Comparison of ENCODE assay signal across 8 mouse cellular contexts in genomic region chr16:93938400-93938846, GRCm38 (mm10). TPM values are rescaled to one million over a fixed set of nuclear protein-coding genes. Genes with fewer than 3 reads are reported as not detected.
DNase-seq lines count a peak whose midpoint lies in the region; ATAC-seq and TF ChIP-seq lines count a peak whose summit lies in the region.

No protein-coding gene starts in this region.

- no peaks in the 10 kb centered on the region for H3K36me3 ChIP-seq in CH12.LX (replicated peaks in 1 of 2; ENCODE audit: control insufficient read depth in 1 of 2, insufficient read depth in 1 of 2, low read length in 1 of 2)
- H3K36me3 ChIP-seq in heart, embryonic 14.5 days (ENCODE audit: control insufficient read depth, insufficient read depth, low read length), result no peaks in the 10 kb centered on the region
- H3K36me3 ChIP-seq in lung, embryonic 15.5 days, result no peaks in the 10 kb centered on the region

- peak; percentile 91 for DNase-seq in CH12.LX (ENCODE audit: extremely low read depth)
- DNase-seq in adrenal gland, postnatal 10 days, result peak; percentile 84
- peak; percentile 77 for DNase-seq in embryo, embryonic 9.5 days (ENCODE audit: extremely low spot score)
- DNase-seq in kidney, postnatal 4 days, result peak; percentile 91 to 92
- DNase-seq in ovary, postnatal 36 days (ENCODE audit: low spot score), result peak; percentile 74
- peak; percentile 39 for DNase-seq in urinary bladder, adult 2 months (ENCODE audit: low spot score)

- dilution Hi-C loops in CH12.LX (cut with MboI; ENCODE audit: extremely low pct_ligation_motif_present, extremely low pct_unique_long_range_greater_than_20kb, low sequenced_read_pairs), result no loop called here

- H3K79me2 ChIP-seq in CH12.LX (replicated peaks; ENCODE audit: control insufficient read depth, extremely low read depth, insufficient read depth, poor library complexity, severe bottlenecking), result no peaks in the 10 kb centered on the region

- TF ChIP-seq CTCF in CH12.LX (conservative IDR thresholded peaks at IDR 0.05 in 1 of 2, IDR thresholded peaks at IDR 0.05 in 1 of 2; ENCODE audit: low read depth in 2 of 2, low read length in 2 of 2), result peak; percentile 95 to 99

- peak overlapping the region; percentile 83 for H3K4me2 ChIP-seq in CH12.LX (ENCODE audit: insufficient read depth, low read depth, poor library complexity, severe bottlenecking)
- peak overlapping the region; percentile 66 for H3K4me2 ChIP-seq in heart, embryonic 14.5 days (ENCODE audit: low read length)
- peak overlapping the region; percentile 56 for H3K4me2 ChIP-seq in lung, embryonic 15.5 days

- H3K9ac ChIP-seq in CH12.LX (ENCODE audit: insufficient read depth, low read depth), result peak overlapping the region; percentile 36; the same call in 1 of the 2 replicates
- H3K9ac ChIP-seq in heart, embryonic 14.5 days (ENCODE audit: low read length), result peak overlapping the region; percentile 35
- H3K9ac ChIP-seq in lung, embryonic 15.5 days, result 0 out of 2 replicates have a peak overlapping the region, but pooled peaks have one; percentile 11

- 0 out of 2 replicates have a peak overlapping the region, but pooled peaks have one; percentile 7 for H3K27ac ChIP-seq in CH12.LX (ENCODE audit: insufficient read depth, low read depth)
- H3K27ac ChIP-seq in heart, embryonic 14.5 days (replicated peaks in 1 of 2; ENCODE audit: control insufficient read depth in 1 of 2, insufficient read depth in 1 of 2, low read depth in 2 of 2, low read length in 2 of 2), result no peak overlapping the region
- H3K27ac ChIP-seq in lung, embryonic 15.5 days, result no peak overlapping the region

- in situ Hi-C loops in CH12.LX (cut with MboI; ENCODE audit: low pct_ligation_motif_present, low pct_unique_long_range_greater_than_20kb, low sequenced_read_pairs), result no loop called here

- WGBS in heart, embryonic 14.5 days, result 4% methylated on average over 16 of the region's 16 CpGs
- WGBS in lung, embryonic 15.5 days, result 7% methylated on average over 16 of the region's 16 CpGs

- peaks cover 30 to 86% of the 10 kb centered on the region in 2 experiments for H3K4me1 ChIP-seq in CH12.LX (ENCODE audit: control insufficient read depth in 1 of 2, insufficient read depth in 2 of 2)
- 0 out of 4 replicates have a peak, but pooled peaks cover 0 to 3% of the 10 kb centered on the region in 2 experiments for H3K4me1 ChIP-seq in heart, embryonic 14.5 days (ENCODE audit: control insufficient read depth in 2 of 2, insufficient read depth in 2 of 2, low read length in 2 of 2)
- peaks cover 14% of the 10 kb centered on the region; the same call in 1 of the 2 replicates for H3K4me1 ChIP-seq in lung, embryonic 15.5 days

- H3K4me3 ChIP-seq in CH12.LX (replicated peaks in 1 of 3; ENCODE audit: low read depth in 2 of 3, low read length in 2 of 3, poor library complexity in 1 of 3), result peak overlapping the region in 2 of 3 experiments; percentile 27 to 31
- peak overlapping the region; percentile 32 to 41 for H3K4me3 ChIP-seq in heart, embryonic 14.5 days (ENCODE audit: control insufficient read depth in 1 of 2, insufficient read depth in 1 of 2, low read depth in 1 of 2, low read length in 2 of 2)
- H3K4me3 ChIP-seq in lung, embryonic 15.5 days, result peak overlapping the region; percentile 36

- peak; percentile 32; the same call in 1 of the 2 replicates for TF ChIP-seq EP300 in CH12.LX (IDR thresholded peaks at IDR 0.05; ENCODE audit: low read length)

- ATAC-seq in heart, embryonic 14.5 days (ENCODE audit: insufficient number of reproducible peaks, insufficient read depth, low FRiP score, low read depth), result no peak
- ATAC-seq in lung, embryonic 15.5 days (ENCODE audit: borderline replicate concordance, extremely low read depth, low FRiP score, low TSS enrichment), result no peak

- H3K9me3 ChIP-seq in CH12.LX (replicated peaks; ENCODE audit: low read length), result no peaks in the 10 kb centered on the region
- no peaks in the 10 kb centered on the region for H3K9me3 ChIP-seq in heart, embryonic 14.5 days (ENCODE audit: control insufficient read depth, low read length)
- H3K9me3 ChIP-seq in lung, embryonic 15.5 days, result no peaks in the 10 kb centered on the region

- TF ChIP-seq RAD21 in CH12.LX (IDR thresholded peaks at IDR 0.05; ENCODE audit: low read depth, low read length), result peak; percentile 86

- H3K27me3 ChIP-seq in CH12.LX (replicated peaks), result no peaks in the 10 kb centered on the region
- H3K27me3 ChIP-seq in heart, embryonic 14.5 days (ENCODE audit: control insufficient read depth, insufficient read depth, low read length), result peaks cover 30% of the 10 kb centered on the region
- H3K27me3 ChIP-seq in lung, embryonic 15.5 days, result peaks cover 35% of the 10 kb centered on the region

- TF ChIP-seq POLR2A in CH12.LX (IDR thresholded peaks at IDR 0.05; ENCODE audit: low read depth, low read length), result 0 out of 2 replicates have a peak, but pooled peaks have one; percentile 13

TF ChIP-seq in CH12.LX, 34 proteins besides CTCF, POLR2A, EP300 and RAD21:
- peak; percentile 99 for TF ChIP-seq MAX (IDR thresholded peaks at IDR 0.05; ENCODE audit: low read length)
- TF ChIP-seq RCOR1 (conservative IDR thresholded peaks at IDR 0.05; ENCODE audit: low read depth, low read length), result no peak
- TF ChIP-seq MAFK (IDR thresholded peaks at IDR 0.05; ENCODE audit: insufficient replicate concordance, low read length), result no peak
- no peak for TF ChIP-seq UBTF (IDR thresholded peaks at IDR 0.05; ENCODE audit: low read depth, low read length)
- TF ChIP-seq E2F4 (IDR thresholded peaks at IDR 0.05; ENCODE audit: insufficient replicate concordance, low read depth, low read length), result no peak
- peak; percentile 84 for TF ChIP-seq SMC3 (IDR thresholded peaks at IDR 0.05; ENCODE audit: low read depth, low read length)
- peak; percentile 30; the same call in 1 of the 2 replicates for TF ChIP-seq ZC3H11A (IDR thresholded peaks at IDR 0.05; ENCODE audit: low read depth, low read length)
- TF ChIP-seq KAT2A (IDR thresholded peaks at IDR 0.05; ENCODE audit: insufficient replicate concordance, low read length), result no peak
- TF ChIP-seq CHD2 (IDR thresholded peaks at IDR 0.05; ENCODE audit: low read length), result no peak
- peak; percentile 34 for TF ChIP-seq MAZ (IDR thresholded peaks at IDR 0.05; ENCODE audit: low read depth, low read length)
- TF ChIP-seq IRF4 (IDR thresholded peaks at IDR 0.05; ENCODE audit: low read depth, low read length), result peak; percentile 67
- TF ChIP-seq JUND (conservative IDR thresholded peaks at IDR 0.05; ENCODE audit: low read depth, low read length), result peak; percentile 64; the same call in 1 of the 2 replicates
- TF ChIP-seq HCFC1 (IDR thresholded peaks at IDR 0.05; ENCODE audit: low read depth, low read length), result peak; percentile 45
- peak; percentile 41 for TF ChIP-seq ELF1 (IDR thresholded peaks at IDR 0.05; ENCODE audit: low read depth, low read length)
- TF ChIP-seq JUN (IDR thresholded peaks at IDR 0.05; ENCODE audit: insufficient read depth, low read depth, low read length), result no peak; the same call in 1 of the 2 replicates
- peak; percentile 50 for TF ChIP-seq USF1 (IDR thresholded peaks at IDR 0.05; ENCODE audit: low read depth, low read length)
- TF ChIP-seq USF2 (conservative IDR thresholded peaks at IDR 0.05; ENCODE audit: low read depth, low read length), result peak; percentile 43; the same call in 1 of the 2 replicates
- TF ChIP-seq TCF12 (IDR thresholded peaks at IDR 0.05; ENCODE audit: low read depth, low read length), result 0 out of 2 replicates have a peak, but pooled peaks have one; percentile 58
- TF ChIP-seq ETS1 (conservative IDR thresholded peaks at IDR 0.05; ENCODE audit: low read depth, low read length), result peak; percentile 35; the same call in 1 of the 2 replicates
- peak; percentile 83 for TF ChIP-seq SIN3A (IDR thresholded peaks at IDR 0.05; ENCODE audit: low read length)
- 0 out of 2 replicates have a peak, but pooled peaks have one; percentile 2 for TF ChIP-seq NRF1 (IDR thresholded peaks at IDR 0.05; ENCODE audit: low read depth, low read length)
- TF ChIP-seq BHLHE40 (IDR thresholded peaks at IDR 0.05; ENCODE audit: low read depth, low read length), result peak; percentile 95
- TF ChIP-seq MYC (IDR thresholded peaks at IDR 0.05; ENCODE audit: low read depth, low read length), result peak; percentile 99
- peak; percentile 38; the same call in 1 of the 2 replicates for TF ChIP-seq MEF2A (IDR thresholded peaks at IDR 0.05; ENCODE audit: borderline replicate concordance, low read depth, low read length)
- TF ChIP-seq CHD1 (IDR thresholded peaks at IDR 0.05; ENCODE audit: low read depth, low read length), result peak; percentile 71; the same call in 1 of the 2 replicates
- TF ChIP-seq TBP (conservative IDR thresholded peaks at IDR 0.05; ENCODE audit: low read depth, low read length), result peak; percentile 48
- TF ChIP-seq ZKSCAN1 (IDR thresholded peaks at IDR 0.05; ENCODE audit: borderline replicate concordance, low read depth, low read length), result no peak
- no peak for TF ChIP-seq GABPA (IDR thresholded peaks at IDR 0.05; ENCODE audit: insufficient replicate concordance, low read depth, low read length)
- peak; percentile 96 for TF ChIP-seq MXI1 (IDR thresholded peaks at IDR 0.05; ENCODE audit: low read depth, low read length)

RNA-seq across cellular contexts. Expression of gene Chaf1b, which starts 54.7 kb away (rescaled TPM):
- total RNA-seq in CH12.LX (2012; rRNA removed) (46.7 and 58.6 TPM in 2 replicates), CH12.LX (2014; rRNA removed) (74.8 and 76.2 TPM in 2 replicates)
- polyA plus RNA-seq in CH12.LX (2012; ENCODE audit: insufficient read length, low read depth), result 82.0 and 84.0 TPM in 2 replicates
- 10 to 100 TPM; 10.1 to 14.5 TPM for total RNA-seq in adrenal gland, postnatal 10 days (2021)
- 39.0 and 41.1 TPM in 2 replicates for polyA plus RNA-seq in heart, embryonic 14.5 days (2014; fragmentation: Nextera tagmentation; extraction: Ambion mirVana)
- polyA plus RNA-seq in lung, embryonic 15.5 days (2015; fragmentation: Nextera tagmentation; extraction: Ambion mirVana), result 80.1 and 81.8 TPM in 2 replicates
- 2.8 and 3.2 TPM in 2 replicates for polyA plus RNA-seq in urinary bladder, adult 2 months (2012; rRNA removed)

Comparison
In these comparisons a context has a peak if more than half of its experiments do, and no peak if none do; other contexts are left out.
1. DNase-seq: peak in every context shown above with its lines; median percentile 92 in kidney, postnatal 4 days; 91 in CH12.LX; 84 in adrenal gland, postnatal 10 days; 77 in embryo, embryonic 9.5 days; 74 in ovary, postnatal 36 days; 39 in urinary bladder, adult 2 months.